Mouse (Mus musculus) kidney, embryonic 15.5 days (tissue): ENCODE data around the gene Gna14. TPM values are rescaled to one million over a fixed set of nuclear protein-coding genes. Genes with fewer than 3 reads are reported as not detected.

ENCODE experiments used
- ATAC-seq: fragments of 200-750 bp; cut with Nextera tagmentation; replicated peaks from 2 replicates; pipeline ENCODE4 v1.8.0; 2017; ENCODE audit warnings: moderate TSS enrichment; ENCODE audit not compliant: low FRiP score
- H3K27ac ChIP-seq: fragments of 300-500 bp; sonication (generic); 2 replicates; pipeline ENCODE4 v1.5.1; 2015; ENCODE audit warnings: mild to moderate bottlenecking, inconsistent platforms
- H3K27me3 ChIP-seq: fragments of 300-500 bp; sonication (generic); 2 replicates; pipeline ENCODE4 v1.6.1; 2015; ENCODE audit warnings: inconsistent platforms
- H3K36me3 ChIP-seq: fragments of 300-500 bp; sonication (generic); 2 replicates; pipeline ENCODE4 v1.6.1; 2015; ENCODE audit warnings: inconsistent platforms
- H3K4me1 ChIP-seq: fragments of 300-500 bp; sonication (generic); 2 replicates; pipeline ENCODE4 v1.6.1; 2015; ENCODE audit warnings: inconsistent platforms
- H3K4me2 ChIP-seq: fragments of 300-500 bp; sonication (generic); 2 replicates; pipeline ENCODE4 v1.6.1; 2015; ENCODE audit warnings: moderate library complexity, mild to moderate bottlenecking, inconsistent platforms
- H3K4me3 ChIP-seq: fragments of 300-500 bp; sonication (generic); replicated peaks from 2 replicates; pipeline ENCODE4 v1.5.1; 2015; ENCODE audit warnings: mild to moderate bottlenecking, inconsistent platforms
- H3K9ac ChIP-seq: fragments of 300-500 bp; sonication (generic); 2 replicates; pipeline ENCODE4 v1.6.1; 2015; ENCODE audit warnings: mild to moderate bottlenecking, inconsistent platforms
- H3K9me3 ChIP-seq: fragments of 300-500 bp; sonication (generic); replicated peaks from 2 replicates; pipeline ENCODE4 v1.6.1; 2016; ENCODE audit warnings: inconsistent platforms
- WGBS: fragments of 180-500 bp; shearing (Covaris S2); methylation state at CpG from one replicate; pipeline ENCODE4 v1.1.7; 2015; ENCODE audit warnings: mixed read lengths; 5-methylcytosine and 5-hydroxymethylcytosine counted together
- polyA plus RNA-seq: library from polyadenylated mRNA; unstranded; fragments of >200 nt; fragmentation: Nextera tagmentation; extraction: Ambion mirVana; gene quantifications from 2 replicates; pipeline ENCODE4 v1.2.1, GENCODE M21; 2015

The Gna14 gene
- polyA plus RNA-seq, 1 experiment from 2014 or later = 10.0 TPM

DNA sequence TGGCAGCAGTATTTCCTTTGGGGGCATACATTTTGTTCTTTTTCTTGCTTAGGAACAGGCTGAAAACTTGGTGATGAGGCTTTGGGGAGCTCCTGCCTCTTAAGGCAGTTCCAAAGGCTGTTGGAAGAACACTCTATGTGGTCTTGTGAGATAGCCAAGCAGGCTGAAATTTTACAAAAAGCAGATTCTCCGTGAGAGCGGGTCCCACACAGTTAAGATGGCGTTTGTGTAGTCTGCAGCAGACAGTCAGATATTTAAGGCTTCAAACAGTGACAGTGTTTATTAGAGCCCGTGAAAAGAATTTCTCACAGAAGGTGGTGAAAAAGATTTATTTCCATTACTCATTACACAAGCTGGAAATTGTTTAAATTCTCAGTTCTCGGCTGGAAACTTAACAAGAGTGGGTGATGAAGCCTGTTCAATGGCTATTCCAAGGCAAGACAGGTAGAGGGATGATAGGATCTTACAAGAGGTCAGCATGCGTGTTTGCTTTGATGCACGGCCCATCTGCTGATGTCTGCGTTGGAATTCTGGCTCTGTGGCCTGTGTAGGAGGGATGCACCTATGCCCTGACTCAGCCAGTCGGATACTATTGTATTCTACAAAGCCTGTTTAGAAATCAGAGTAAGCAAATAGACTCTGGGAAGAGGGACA is 123.8 kb downstream of the Gna14 start:
- Histone ChIP-seq H3K27me3 (no peaks in the 10 kb centered on the region), H3K4me1 (peaks cover 10% of the 10 kb centered on the region; the same call in 1 of the 2 replicates), H3K27ac (0 out of 2 replicates have a peak overlapping the region, but pooled peaks have one; percentile 63), H3K4me3 (no peak overlapping the region), H3K9me3 (no peaks in the 10 kb centered on the region), H3K36me3 (no peaks in the 10 kb centered on the region), H3K9ac (no peak overlapping the region), H3K4me2 (no peak overlapping the region)
- no peak for ATAC-seq
- 54% methylated on average over 9 of the region's 9 CpGs for WGBS

DNA sequence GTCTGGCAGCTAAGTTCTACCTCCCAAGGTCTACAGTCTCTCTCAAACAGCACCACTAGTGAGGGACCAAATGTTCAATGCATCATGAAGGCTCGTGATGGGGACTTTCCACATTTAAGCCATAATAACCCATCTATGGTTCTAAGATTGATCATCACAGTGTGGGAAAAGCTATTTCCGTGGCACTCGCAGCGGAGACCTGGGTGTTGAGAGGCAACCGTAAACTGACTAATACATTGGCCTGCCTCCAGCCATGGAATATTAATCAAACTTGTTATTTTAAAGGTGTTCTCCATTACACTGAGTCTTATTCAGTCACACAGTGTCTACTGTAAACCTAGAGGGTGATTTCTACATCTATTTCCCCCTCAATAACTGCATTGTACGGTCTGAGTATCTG is 127.1 kb downstream of the Gna14 start:
- no peak overlapping the region for H3K27ac ChIP-seq
- no peaks in the 10 kb centered on the region for H3K27me3 ChIP-seq
- no peak overlapping the region for H3K9ac ChIP-seq
- no peak overlapping the region for H3K4me3 ChIP-seq
- peaks cover 2% of the 10 kb centered on the region; the same call in 1 of the 2 replicates for H3K4me1 ChIP-seq
- WGBS = 64% methylated on average over 6 of the region's 6 CpGs
- H3K9me3 ChIP-seq = no peaks in the 10 kb centered on the region
- H3K36me3 ChIP-seq = no peaks in the 10 kb centered on the region
- no peak overlapping the region for H3K4me2 ChIP-seq
- ATAC-seq = no peak

DNA sequence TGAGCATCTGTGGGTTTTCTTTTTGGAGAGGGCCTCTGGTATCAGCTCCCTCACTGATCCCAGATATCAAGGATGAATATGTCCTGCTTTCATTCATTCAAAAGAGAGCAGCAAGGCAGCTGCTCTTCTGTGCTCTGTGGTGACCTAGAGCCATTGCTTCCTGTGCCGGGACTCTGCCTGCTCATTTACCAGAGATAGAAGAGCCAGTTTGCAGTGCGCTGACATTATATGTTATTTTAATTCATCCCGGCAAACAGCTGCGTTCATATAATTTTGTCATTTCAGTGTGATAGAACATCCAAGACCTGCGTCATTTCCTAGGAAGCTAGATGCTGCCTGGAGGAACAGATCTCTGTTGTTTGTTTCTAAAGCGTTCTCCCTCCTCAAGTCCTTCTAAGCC is 141.2 kb downstream of the Gna14 start:
- Histone ChIP-seq H3K9me3 (no peaks in the 10 kb centered on the region), H3K27me3 (no peaks in the 10 kb centered on the region), H3K4me2 (no peak overlapping the region), H3K4me1 (no peaks in the 10 kb centered on the region), H3K27ac (no peak overlapping the region), H3K4me3 (no peak overlapping the region), H3K36me3 (no peaks in the 10 kb centered on the region), H3K9ac (no peak overlapping the region)
- ATAC-seq = no peak
- 86% methylated on average over 6 of the region's 6 CpGs for WGBS

DNA sequence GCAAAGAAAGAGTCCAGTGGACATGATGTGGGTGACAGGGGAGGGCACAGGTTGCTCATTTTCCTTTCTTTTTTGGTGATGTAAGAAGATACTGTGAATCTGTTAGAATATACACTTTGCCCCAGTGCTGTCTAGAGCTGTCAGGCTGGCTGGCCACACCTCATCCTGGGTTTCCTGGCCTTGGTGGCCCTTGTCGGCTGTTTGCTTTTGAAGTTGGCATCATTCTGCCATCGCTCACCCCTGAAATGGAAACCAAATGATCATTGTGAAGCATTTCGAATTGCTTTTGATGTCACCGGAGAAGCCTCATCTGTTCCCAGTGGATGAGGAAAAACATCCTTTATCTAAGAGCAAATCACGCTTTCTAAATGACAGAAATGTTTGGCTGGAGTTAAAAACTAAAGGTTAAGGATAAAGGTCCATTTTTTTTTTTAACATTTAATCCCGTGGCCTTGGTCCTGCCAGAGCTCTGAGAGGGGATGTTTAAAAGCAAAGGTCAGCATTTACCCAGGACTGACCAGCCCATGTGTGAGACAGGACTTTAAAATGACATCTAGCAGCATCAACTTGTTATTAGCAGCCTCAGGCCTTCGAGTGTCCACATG is 144.2 kb downstream of the Gna14 start:
- no peaks in the 10 kb centered on the region for H3K27me3 ChIP-seq
- no peak overlapping the region for H3K4me2 ChIP-seq
- H3K27ac ChIP-seq = no peak overlapping the region
- ATAC-seq = no peak
- WGBS = 58% methylated on average over 7 of the region's 7 CpGs
- H3K4me1 ChIP-seq = no peaks in the 10 kb centered on the region
- H3K9me3 ChIP-seq = no peaks in the 10 kb centered on the region
- H3K4me3 ChIP-seq = no peak overlapping the region
- no peaks in the 10 kb centered on the region for H3K36me3 ChIP-seq
- no peak overlapping the region for H3K9ac ChIP-seq

DNA sequence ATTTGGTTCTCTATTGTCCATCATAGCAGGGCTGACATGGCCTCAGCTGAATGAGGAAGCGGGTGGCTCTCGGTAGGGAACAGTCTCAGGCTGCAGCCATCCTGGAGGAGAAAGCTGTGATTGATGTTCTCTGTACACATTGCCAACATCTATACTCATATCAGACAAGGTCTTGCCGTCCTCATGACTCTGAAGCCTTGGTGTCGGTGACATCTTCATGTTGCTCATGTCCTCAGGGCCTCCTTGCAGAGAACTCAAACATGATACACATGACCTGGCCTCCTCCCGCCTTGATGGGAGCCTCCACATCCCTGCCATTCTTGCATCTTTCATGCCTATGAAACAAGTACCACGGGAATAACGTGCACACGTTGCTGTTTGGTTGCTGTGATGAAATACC is 144.9 kb downstream of the Gna14 start:
- H3K9ac ChIP-seq = no peak overlapping the region
- ATAC-seq = no peak
- H3K27me3 ChIP-seq = no peaks in the 10 kb centered on the region
- H3K36me3 ChIP-seq = no peaks in the 10 kb centered on the region
- H3K4me2 ChIP-seq = no peak overlapping the region
- no peaks in the 10 kb centered on the region for H3K4me1 ChIP-seq
- no peak overlapping the region for H3K27ac ChIP-seq
- WGBS = 90% methylated on average over 8 of the region's 8 CpGs
- no peaks in the 10 kb centered on the region for H3K9me3 ChIP-seq
- H3K4me3 ChIP-seq = no peak overlapping the region

DNA sequence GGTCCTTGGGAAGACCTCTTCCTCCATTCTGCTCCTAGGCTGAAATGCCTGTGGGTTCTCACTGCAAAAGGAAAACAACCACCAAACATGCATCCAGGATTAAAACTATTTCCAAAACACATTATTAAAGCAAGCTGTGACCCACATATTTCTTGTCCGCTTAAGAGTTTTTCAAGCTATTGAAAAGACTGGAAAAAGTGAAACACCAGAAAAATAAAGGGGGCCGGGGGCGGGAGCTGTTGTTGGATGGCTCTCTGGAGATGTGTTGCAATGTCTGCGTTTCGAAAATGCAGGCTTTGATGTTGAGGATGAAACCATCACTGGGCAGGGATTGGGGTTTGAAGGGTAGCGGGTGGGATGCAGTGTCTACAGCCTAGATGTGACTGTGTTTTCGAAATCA is 149.0 kb downstream of the Gna14 start:
- H3K4me1 ChIP-seq = no peaks in the 10 kb centered on the region
- H3K36me3 ChIP-seq = no peaks in the 10 kb centered on the region
- no peak overlapping the region for H3K27ac ChIP-seq
- no peaks in the 10 kb centered on the region for H3K9me3 ChIP-seq
- H3K9ac ChIP-seq = no peak overlapping the region
- no peak overlapping the region for H3K4me2 ChIP-seq
- H3K27me3 ChIP-seq = no peaks in the 10 kb centered on the region
- 91% methylated on average over 7 of the region's 7 CpGs for WGBS
- H3K4me3 ChIP-seq = no peak overlapping the region
- no peak for ATAC-seq

DNA sequence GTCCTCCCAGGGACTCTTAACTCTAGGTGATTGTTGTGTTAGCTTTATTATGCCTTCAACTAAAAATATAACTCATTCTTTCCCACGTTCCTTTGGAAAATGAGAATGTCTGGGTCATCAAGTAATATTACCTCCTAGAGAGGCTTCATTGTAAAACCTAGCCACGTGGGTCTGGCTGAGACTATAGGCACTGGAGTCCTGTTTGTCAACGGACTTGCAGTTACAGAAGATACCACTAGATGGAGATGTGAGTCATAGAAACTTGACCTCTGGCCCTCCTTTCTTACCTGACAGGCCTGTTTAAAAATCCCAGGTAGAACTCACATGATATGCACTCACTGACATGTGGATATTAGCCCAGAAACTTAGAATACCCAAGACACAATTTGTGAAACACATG is 149.8 kb downstream of the Gna14 start:
- ATAC-seq = no peak

DNA sequence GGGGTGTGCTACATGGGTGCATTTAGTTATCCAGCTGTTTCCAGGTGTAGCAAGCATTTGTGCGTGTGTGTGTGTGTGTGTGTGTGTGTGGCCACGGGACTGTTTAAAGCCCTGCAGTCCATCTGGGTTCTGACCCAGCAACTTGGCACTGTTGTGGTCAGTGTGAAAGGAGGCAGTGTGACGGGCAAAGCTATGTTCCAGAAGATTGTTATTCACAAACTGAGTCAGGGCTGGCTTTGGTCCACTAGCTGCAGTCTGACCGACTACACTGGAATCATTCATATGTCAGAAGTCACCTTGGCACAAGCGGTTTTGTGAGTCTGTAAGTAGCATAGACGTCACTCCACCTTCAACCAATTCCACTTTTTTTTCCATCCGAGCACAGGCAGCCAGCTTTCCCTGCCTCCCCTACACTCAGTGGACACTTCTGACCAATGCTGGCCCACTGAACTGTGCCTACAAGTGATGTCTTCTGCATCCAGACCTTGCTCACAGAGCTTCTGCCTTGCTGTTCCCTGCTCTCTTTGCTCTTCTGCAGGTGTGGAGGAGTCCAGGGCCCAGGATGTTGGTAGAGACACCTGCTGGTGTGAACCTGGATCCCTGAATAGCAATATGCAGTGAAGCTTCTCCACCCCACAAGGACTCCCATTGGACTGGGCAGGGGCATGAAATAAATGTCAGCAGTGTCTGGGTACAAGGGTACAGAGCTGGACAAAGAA is 157.9 kb downstream of the Gna14 start:
- Histone ChIP-seq H3K4me1 (peaks cover 1% of the 10 kb centered on the region; the same call in 1 of the 2 replicates), H3K27ac (no peak overlapping the region), H3K9ac (no peak overlapping the region), H3K36me3 (no peaks in the 10 kb centered on the region), H3K9me3 (no peaks in the 10 kb centered on the region), H3K4me3 (no peak overlapping the region), H3K4me2 (no peak overlapping the region), H3K27me3 (no peaks in the 10 kb centered on the region)
- no peak for ATAC-seq
- WGBS = 84% methylated on average over 7 of the region's 7 CpGs

More for the DNA sequence above, 149.8 kb downstream of the Gna14 start:
- no peak overlapping the region for H3K27ac ChIP-seq
- H3K27me3 ChIP-seq = no peaks in the 10 kb centered on the region
- no peaks in the 10 kb centered on the region for H3K36me3 ChIP-seq
- H3K4me3 ChIP-seq = no peak overlapping the region
- no peaks in the 10 kb centered on the region for H3K9me3 ChIP-seq
- 9% methylated on average over 3 of the region's 3 CpGs for WGBS
- H3K4me2 ChIP-seq = no peak overlapping the region
- H3K9ac ChIP-seq = no peak overlapping the region
- H3K4me1 ChIP-seq = no peaks in the 10 kb centered on the region

DNA sequence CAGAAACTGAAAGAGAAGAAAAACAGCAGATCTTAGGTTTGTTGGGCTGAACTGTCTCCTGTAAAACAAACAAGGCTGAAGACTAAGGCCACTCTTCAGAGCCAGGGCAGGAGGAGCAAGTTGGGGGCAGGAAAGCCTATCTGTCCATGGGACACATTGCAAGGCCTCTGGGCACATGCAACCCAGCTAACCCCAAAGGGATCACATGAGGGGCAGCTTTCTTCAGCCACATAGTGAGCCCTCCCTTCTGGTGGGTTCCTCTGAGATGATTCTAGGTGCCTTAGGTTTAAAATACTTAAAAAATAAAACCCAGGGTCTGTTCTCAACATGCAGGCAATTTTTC is 158.4 kb downstream of the Gna14 start:
- no peaks in the 10 kb centered on the region for H3K36me3 ChIP-seq

DNA sequence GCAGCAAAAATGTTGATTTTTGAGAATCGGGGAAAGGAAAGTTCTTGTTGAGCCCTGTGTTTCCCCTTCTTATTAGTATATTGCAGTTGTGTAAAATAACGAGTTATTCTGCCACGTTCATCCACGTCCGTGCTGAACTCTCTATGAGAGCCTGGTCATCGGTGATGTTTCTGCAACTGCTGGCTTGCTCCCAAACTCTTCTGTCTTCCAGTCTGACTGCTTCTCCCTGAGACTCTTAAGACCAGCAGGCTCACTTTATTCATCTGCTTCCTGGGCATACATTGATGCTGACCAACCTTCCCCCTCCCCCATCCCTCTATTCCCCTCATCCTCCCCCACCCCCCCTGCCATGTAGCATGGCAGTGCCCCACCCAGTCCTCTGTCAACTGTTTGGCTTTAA is 161.7 kb downstream of the Gna14 start:
- peaks cover 14% of the 10 kb centered on the region for H3K4me1 ChIP-seq
- no peak overlapping the region for H3K4me3 ChIP-seq
- 89% methylated on average over 6 of the region's 6 CpGs for whole genome bisulfite sequencing
- no peaks in the 10 kb centered on the region for H3K9me3 ChIP-seq
- H3K36me3 ChIP-seq = no peaks in the 10 kb centered on the region
- no peak overlapping the region for H3K4me2 ChIP-seq
- no peak overlapping the region for H3K27ac ChIP-seq
- no peak for ATAC-seq
- no peak overlapping the region for H3K9ac ChIP-seq
- no peaks in the 10 kb centered on the region for H3K27me3 ChIP-seq

More for the DNA sequence above, 158.4 kb downstream of the Gna14 start:
- no peak overlapping the region for H3K4me3 ChIP-seq
- no peak overlapping the region for H3K27ac ChIP-seq
- H3K4me1 ChIP-seq = peaks cover 7% of the 10 kb centered on the region
- no peak for ATAC-seq
- H3K4me2 ChIP-seq = no peak overlapping the region
- no peaks in the 10 kb centered on the region for H3K9me3 ChIP-seq
- no peak overlapping the region for H3K9ac ChIP-seq
- no peaks in the 10 kb centered on the region for H3K27me3 ChIP-seq

DNA sequence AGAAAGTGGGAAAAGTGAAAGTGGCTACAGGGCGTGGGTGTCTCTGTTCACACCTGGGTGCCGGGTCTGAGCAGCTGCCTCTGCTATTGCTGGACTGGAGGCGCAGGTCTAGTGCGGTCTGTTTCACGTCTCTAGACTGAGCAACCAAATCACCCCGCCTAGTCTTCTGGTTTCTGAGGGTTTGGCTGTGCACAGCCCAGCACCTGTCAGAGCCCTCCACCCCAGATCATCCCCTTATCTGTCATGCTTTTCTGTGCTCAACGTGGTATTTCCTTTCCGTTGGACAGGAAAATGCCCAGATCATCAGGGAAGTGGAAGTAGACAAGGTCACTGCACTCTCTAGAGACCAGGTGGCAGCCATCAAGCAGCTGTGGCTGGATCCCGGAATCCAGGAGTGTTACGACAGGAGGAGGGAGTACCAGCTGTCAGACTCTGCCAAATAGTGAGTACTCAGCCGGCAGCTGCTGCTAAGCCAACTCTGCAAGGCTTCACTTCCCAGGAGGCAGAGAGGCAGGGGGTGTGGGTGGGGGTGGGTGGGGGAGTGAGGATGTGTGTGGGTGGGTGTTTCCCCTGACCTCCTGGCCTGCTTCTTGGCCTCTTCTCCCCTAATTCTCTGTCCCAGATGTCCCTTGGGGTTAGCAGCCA is 163.2 kb downstream of the Gna14 start:
- 15% methylated on average over 11 of the region's 11 CpGs for WGBS
- ATAC-seq = peak; percentile 91

DNA sequence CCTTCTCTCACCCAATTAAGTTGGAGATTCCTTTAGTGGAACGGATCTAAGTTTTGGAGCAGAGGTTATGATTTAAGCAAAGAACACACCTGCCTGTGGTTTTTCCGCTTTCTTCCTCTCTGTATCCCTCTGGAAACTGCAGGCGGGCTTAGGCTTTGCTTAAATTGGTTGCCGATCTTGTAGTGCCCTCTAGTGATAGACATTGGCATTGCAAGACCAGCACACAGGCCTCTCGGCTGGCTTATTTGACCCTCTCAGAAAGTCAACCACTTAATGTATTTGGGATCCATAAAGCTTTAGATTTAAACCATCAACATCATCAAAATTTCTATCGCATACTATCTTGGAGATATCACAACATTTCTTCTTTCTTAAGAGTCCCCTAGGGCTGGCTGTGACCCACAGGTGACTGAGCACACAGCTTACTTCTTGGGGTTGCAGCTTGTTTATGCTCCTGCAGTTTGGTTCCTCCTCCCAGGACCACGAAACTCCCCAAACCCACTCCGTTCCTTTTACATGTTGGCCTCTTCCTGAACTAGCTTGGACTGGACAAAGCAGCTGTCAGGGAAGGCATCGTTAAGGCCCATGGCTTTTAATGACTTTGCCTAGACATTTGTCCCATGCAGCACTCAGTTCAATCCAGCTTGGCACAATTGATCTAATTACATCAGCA is 163.9 kb downstream of the Gna14 start:
- peak; percentile 83 for ATAC-seq
- Histone ChIP-seq H3K27ac (no peak overlapping the region), H3K36me3 (no peaks in the 10 kb centered on the region), H3K4me3 (no peak overlapping the region), H3K9ac (no peak overlapping the region), H3K9me3 (no peaks in the 10 kb centered on the region), H3K27me3 (no peaks in the 10 kb centered on the region), H3K4me2 (peak overlapping the region; percentile 50), H3K4me1 (peaks cover 14% of the 10 kb centered on the region)
- 8% methylated on average over 9 of the region's 9 CpGs for WGBS

More for the DNA sequence above, 163.2 kb downstream of the Gna14 start:
- H3K4me1 ChIP-seq = peaks cover 14% of the 10 kb centered on the region
- no peaks in the 10 kb centered on the region for H3K9me3 ChIP-seq
- no peaks in the 10 kb centered on the region for H3K27me3 ChIP-seq
- H3K4me3 ChIP-seq = no peak overlapping the region
- H3K9ac ChIP-seq = no peak overlapping the region
- H3K27ac ChIP-seq = 0 out of 2 replicates have a peak overlapping the region, but pooled peaks have one; percentile 6
- peak overlapping the region; percentile 50 for H3K4me2 ChIP-seq
- no peaks in the 10 kb centered on the region for H3K36me3 ChIP-seq
